Mouse (Mus musculus) bone marrow, adult 2 months (tissue): ENCODE results near the gene Ilkap.

Source experiments
- CTCF ChIP-seq: fragments of 200-500 bp; IDR thresholded peaks from 2 replicates; pipeline ENCODE4 v1.5.1; 2011; ENCODE audit warnings: low read length, control low read depth; ENCODE audit not compliant: control insufficient read depth, insufficient read depth
- POLR2A ChIP-seq: fragments of 200-500 bp; IDR thresholded peaks from 2 replicates; pipeline ENCODE4 v1.6.1; 2011; ENCODE audit warnings: low read depth, mild to moderate bottlenecking, control low read depth, low read length, borderline replicate concordance; ENCODE audit not compliant: control insufficient read depth

DNA sequence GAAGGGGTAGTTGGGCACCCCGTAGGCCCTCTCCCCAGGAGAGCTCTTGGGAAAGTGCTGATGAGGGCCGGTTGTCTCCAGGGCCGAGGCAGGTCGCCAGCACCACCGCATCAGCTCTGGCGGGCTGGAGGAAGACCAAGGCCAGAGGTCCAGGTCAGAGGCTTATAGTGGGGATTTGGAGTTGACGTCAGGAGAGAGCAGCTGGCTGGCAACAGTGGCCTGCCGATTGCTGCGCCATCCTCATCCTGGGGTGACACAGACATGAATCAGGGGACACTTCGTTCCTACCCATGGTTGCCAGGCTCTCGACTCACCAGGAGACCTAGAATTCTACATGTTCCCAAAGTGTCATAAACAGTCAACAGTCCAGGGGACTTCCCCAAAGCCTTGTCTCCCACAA, 42.5 kb downstream of the Ilkap start:
- TF ChIP-seq POLR2A, result no peak
- no peak for TF ChIP-seq CTCF
